ENCODE assay signal across 8 mouse cellular contexts in genomic region chr7:27285698-27286066, GRCm38 (mm10). TPM values are rescaled to one million over a fixed set of nuclear protein-coding genes. Genes with fewer than 3 reads are reported as not detected.
A peak's percentile ranks its signal among the peaks of the same experiment; 100 is the strongest.
DNase-seq lines count a peak whose midpoint lies in the region; ATAC-seq and TF ChIP-seq lines count a peak whose summit lies in the region.

No protein-coding gene starts in this region.

- peak overlapping the region; percentile 33 for H3K4me2 ChIP-seq in embryonic facial prominence, embryonic 15.5 days (replicated peaks)
- peak overlapping the region; percentile 44 for H3K4me2 ChIP-seq in heart, embryonic 13.5 days
- H3K4me2 ChIP-seq in kidney, embryonic 15.5 days = peak overlapping the region; percentile 52
- no peak overlapping the region for H3K4me2 ChIP-seq in liver, postnatal 0 days (ENCODE audit: low read depth, low read length)
- peak overlapping the region; percentile 9; the same call in 1 of the 2 replicates for H3K4me2 ChIP-seq in neural tube, embryonic 13.5 days

- no peak overlapping the region for H3K4me3 ChIP-seq in G1E (ENCODE audit: low read depth, low read length)
- peak overlapping the region; percentile 17; the same call in 1 of the 2 replicates for H3K4me3 ChIP-seq in embryonic facial prominence, embryonic 15.5 days (replicated peaks)
- no peak overlapping the region for H3K4me3 ChIP-seq in heart, embryonic 13.5 days
- H3K4me3 ChIP-seq in kidney, embryonic 15.5 days (replicated peaks) = peak overlapping the region; percentile 20; the same call in 1 of the 2 replicates
- H3K4me3 ChIP-seq in liver, postnatal 0 days (ENCODE audit: low read depth, low read length) = no peak overlapping the region
- H3K4me3 ChIP-seq in neural tube, embryonic 13.5 days = no peak overlapping the region

- H3K9me3 ChIP-seq in G1E (replicated peaks) = no peaks in the 10 kb centered on the region
- H3K9me3 ChIP-seq in embryonic facial prominence, embryonic 15.5 days (replicated peaks) = no peaks in the 10 kb centered on the region
- H3K9me3 ChIP-seq in heart, embryonic 13.5 days = no peaks in the 10 kb centered on the region
- H3K9me3 ChIP-seq in kidney, embryonic 15.5 days (replicated peaks) = no peaks in the 10 kb centered on the region
- no peaks in the 10 kb centered on the region; the same call in 1 of the 2 replicates for H3K9me3 ChIP-seq in liver, postnatal 0 days (ENCODE audit: low read length)
- no peaks in the 10 kb centered on the region for H3K9me3 ChIP-seq in neural tube, embryonic 13.5 days

- no peak overlapping the region for H3K27ac ChIP-seq in embryonic facial prominence, embryonic 15.5 days (replicated peaks)
- no peak overlapping the region for H3K27ac ChIP-seq in heart, embryonic 13.5 days (replicated peaks)
- no peak overlapping the region for H3K27ac ChIP-seq in kidney, embryonic 15.5 days
- H3K27ac ChIP-seq in liver, postnatal 0 days (ENCODE audit: low read depth) = no peak overlapping the region
- no peak overlapping the region for H3K27ac ChIP-seq in neural tube, embryonic 13.5 days (replicated peaks)

- peak; percentile 45 for ATAC-seq in G1E (ENCODE audit: extremely low read depth, insufficient number of reproducible peaks, low FRiP score, poor library complexity, severe bottlenecking)
- peak; percentile 64 for ATAC-seq in embryonic facial prominence, embryonic 15.5 days (ENCODE audit: insufficient number of reproducible peaks, low FRiP score, low TSS enrichment, low read depth)
- ATAC-seq in heart, embryonic 13.5 days (ENCODE audit: extremely low read depth, insufficient number of reproducible peaks, low FRiP score, low TSS enrichment) = no peak
- peak; percentile 73; the same call in 1 of the 2 replicates for ATAC-seq in kidney, embryonic 15.5 days (replicated peaks; ENCODE audit: low FRiP score)
- ATAC-seq in liver, postnatal 0 days = peak; percentile 74; the same call in 1 of the 2 replicates
- peak; percentile 78 for ATAC-seq in neural tube, embryonic 13.5 days (ENCODE audit: low read depth)

- whole genome bisulfite sequencing in embryonic facial prominence, embryonic 15.5 days = 5% methylated on average over 8 of the region's 8 CpGs
- WGBS in heart, embryonic 13.5 days = 5% methylated on average over 8 of the region's 8 CpGs
- 6% methylated on average over 8 of the region's 8 CpGs for WGBS in kidney, embryonic 15.5 days
- WGBS in liver, postnatal 0 days (ENCODE audit: insufficient replicate concordance) = 5% methylated on average over 8 of the region's 8 CpGs
- WGBS in neural tube, embryonic 13.5 days = 3% methylated on average over 8 of the region's 8 CpGs

- peak; percentile 34 for DNase-seq in G1E (ENCODE audit: low spot score)
- peak; percentile 76 for DNase-seq in adrenal gland, postnatal 10 days
- peak; percentile 73 for DNase-seq in liver, postnatal 0 days
- DNase-seq in urinary bladder, postnatal 10 days (ENCODE audit: low spot score) = no peak

- TF ChIP-seq CTCF in G1E (IDR thresholded peaks at IDR 0.05; ENCODE audit: low read depth, low read length) = peak; percentile 31
- TF ChIP-seq CTCF in liver, postnatal 0 days (IDR thresholded peaks at IDR 0.05; ENCODE audit: low read depth) = peak; percentile 83

- H3K36me3 ChIP-seq in G1E (replicated peaks) = no peaks in the 10 kb centered on the region
- H3K36me3 ChIP-seq in embryonic facial prominence, embryonic 15.5 days = peaks cover 22% of the 10 kb centered on the region
- peaks cover 17% of the 10 kb centered on the region for H3K36me3 ChIP-seq in heart, embryonic 13.5 days
- H3K36me3 ChIP-seq in kidney, embryonic 15.5 days = peaks cover 11% of the 10 kb centered on the region
- no peaks in the 10 kb centered on the region for H3K36me3 ChIP-seq in liver, postnatal 0 days (replicated peaks; ENCODE audit: insufficient read depth, low read length)
- H3K36me3 ChIP-seq in neural tube, embryonic 13.5 days = peaks cover 23% of the 10 kb centered on the region

- H3K27me3 ChIP-seq in G1E (ENCODE audit: insufficient read depth, low read length) = peaks cover 30% of the 10 kb centered on the region
- H3K27me3 ChIP-seq in embryonic facial prominence, embryonic 15.5 days = 0 out of 2 replicates have a peak, but pooled peaks cover 4% of the 10 kb centered on the region
- peaks cover 26% of the 10 kb centered on the region for H3K27me3 ChIP-seq in heart, embryonic 13.5 days (replicated peaks)
- H3K27me3 ChIP-seq in kidney, embryonic 15.5 days = no peaks in the 10 kb centered on the region
- H3K27me3 ChIP-seq in liver, postnatal 0 days (ENCODE audit: insufficient read depth, low read length) = no peaks in the 10 kb centered on the region
- peaks cover 12% of the 10 kb centered on the region for H3K27me3 ChIP-seq in neural tube, embryonic 13.5 days

- no peak for TF ChIP-seq EP300 in liver, postnatal 0 days (IDR thresholded peaks at IDR 0.05; ENCODE audit: low read depth)

- H3K4me1 ChIP-seq in G1E (ENCODE audit: insufficient read depth, low read depth, low read length) = peaks cover 6% of the 10 kb centered on the region
- peaks cover 11% of the 10 kb centered on the region for H3K4me1 ChIP-seq in embryonic facial prominence, embryonic 15.5 days
- H3K4me1 ChIP-seq in heart, embryonic 13.5 days = peaks cover 11% of the 10 kb centered on the region; the same call in 1 of the 2 replicates
- H3K4me1 ChIP-seq in kidney, embryonic 15.5 days = peaks cover 27% of the 10 kb centered on the region
- peaks cover 4% of the 10 kb centered on the region; the same call in 1 of the 2 replicates for H3K4me1 ChIP-seq in liver, postnatal 0 days (ENCODE audit: insufficient read depth)
- no peaks in the 10 kb centered on the region; the same call in 1 of the 2 replicates for H3K4me1 ChIP-seq in neural tube, embryonic 13.5 days (replicated peaks)

- H3K9ac ChIP-seq in embryonic facial prominence, embryonic 15.5 days = no peak overlapping the region
- no peak overlapping the region for H3K9ac ChIP-seq in heart, embryonic 13.5 days
- no peak overlapping the region for H3K9ac ChIP-seq in kidney, embryonic 15.5 days
- no peak overlapping the region for H3K9ac ChIP-seq in liver, postnatal 0 days (replicated peaks)
- H3K9ac ChIP-seq in neural tube, embryonic 13.5 days = no peak overlapping the region

RNA-seq across cellular contexts. Expression of gene Numbl, which starts 27.4 kb away (rescaled TPM):
- total RNA-seq in G1E (2014; fragmentation: Nextera tagmentation) (2.9 and 4.5 TPM in 2 replicates), G1E (2017) (1.3 and 1.6 TPM in 2 replicates)
- polyA plus RNA-seq in G1E (2012) = 5.7 TPM in 2 replicates
- 10 to 100 TPM; 11.3 to 13.6 TPM for total RNA-seq in adrenal gland, postnatal 10 days (2021)
- 48.7 and 49.3 TPM in 2 replicates for polyA plus RNA-seq in embryonic facial prominence, embryonic 15.5 days (2015; fragmentation: Nextera tagmentation; extraction: Ambion mirVana)
- polyA plus RNA-seq in heart, embryonic 13.5 days (2015; fragmentation: Nextera tagmentation; extraction: Ambion mirVana) = 8.3 and 8.8 TPM in 2 replicates
- polyA plus RNA-seq in kidney, embryonic 15.5 days (2015; fragmentation: Nextera tagmentation; extraction: Ambion mirVana) = 15.3 and 18.5 TPM in 2 replicates
- polyA plus RNA-seq in liver, postnatal 0 days (2015; fragmentation: Nextera tagmentation; extraction: Ambion mirVana) = 1.1 and 1.2 TPM in 2 replicates
- 52.8 and 55.3 TPM in 2 replicates for polyA plus RNA-seq in neural tube, embryonic 13.5 days (2015; fragmentation: Nextera tagmentation; extraction: Ambion mirVana)

RNA-seq across cellular contexts. Expression of gene Ltbp4, which starts 51.8 kb away (rescaled TPM):
- 0.39 and 9.1 TPM in 2 replicates for total RNA-seq in G1E (2014; fragmentation: Nextera tagmentation)
- 0.06 and 0.16 TPM in 2 replicates for total RNA-seq in G1E (2017)
- 1.0 and 1.5 TPM in 2 replicates for polyA plus RNA-seq in G1E (2012)
- total RNA-seq in adrenal gland, postnatal 10 days (2021) = 100 to 1,000 TPM; 107 to 111 TPM
- 85.5 and 92.3 TPM in 2 replicates for polyA plus RNA-seq in embryonic facial prominence, embryonic 15.5 days (2015; fragmentation: Nextera tagmentation; extraction: Ambion mirVana)
- 51.3 and 53.3 TPM in 2 replicates for polyA plus RNA-seq in heart, embryonic 13.5 days (2015; fragmentation: Nextera tagmentation; extraction: Ambion mirVana)
- 31.0 and 41.7 TPM in 2 replicates for polyA plus RNA-seq in kidney, embryonic 15.5 days (2015; fragmentation: Nextera tagmentation; extraction: Ambion mirVana)
- 7.2 and 9.2 TPM in 2 replicates for polyA plus RNA-seq in liver, postnatal 0 days (2015; fragmentation: Nextera tagmentation; extraction: Ambion mirVana)
- 6.9 and 8.0 TPM in 2 replicates for polyA plus RNA-seq in neural tube, embryonic 13.5 days (2015; fragmentation: Nextera tagmentation; extraction: Ambion mirVana)

RNA-seq across cellular contexts. Expression of gene Coq8b, which starts 52.9 kb away (rescaled TPM):
- total RNA-seq in G1E (2014; fragmentation: Nextera tagmentation) (19.3 and 30.4 TPM in 2 replicates), G1E (2017) (25.3 and 25.5 TPM in 2 replicates)
- 62.2 and 65.3 TPM in 2 replicates for polyA plus RNA-seq in G1E (2012)
- total RNA-seq in adrenal gland, postnatal 10 days (2021) = 10 to 100 TPM; 33.1 to 36.8 TPM
- 23.0 and 27.1 TPM in 2 replicates for polyA plus RNA-seq in embryonic facial prominence, embryonic 15.5 days (2015; fragmentation: Nextera tagmentation; extraction: Ambion mirVana)
- 10.2 and 12.0 TPM in 2 replicates for polyA plus RNA-seq in heart, embryonic 13.5 days (2015; fragmentation: Nextera tagmentation; extraction: Ambion mirVana)
- polyA plus RNA-seq in kidney, embryonic 15.5 days (2015; fragmentation: Nextera tagmentation; extraction: Ambion mirVana) = 20.9 and 23.1 TPM in 2 replicates
- 20.1 and 23.5 TPM in 2 replicates for polyA plus RNA-seq in liver, postnatal 0 days (2015; fragmentation: Nextera tagmentation; extraction: Ambion mirVana)
- polyA plus RNA-seq in neural tube, embryonic 13.5 days (2015; fragmentation: Nextera tagmentation; extraction: Ambion mirVana) = 22.2 and 22.6 TPM in 2 replicates

RNA-seq across cellular contexts. Expression of gene Itpkc, which starts 57.2 kb away (rescaled TPM):
- total RNA-seq in G1E (2014; fragmentation: Nextera tagmentation) (5.3 and 6.6 TPM in 2 replicates), G1E (2017) (4.6 TPM in 2 replicates)
- 3.5 and 3.9 TPM in 2 replicates for polyA plus RNA-seq in G1E (2012)
- total RNA-seq in adrenal gland, postnatal 10 days (2021) = 10 to 100 TPM in 1 of 2 experiments, 1 to 10 TPM in 1; 9.6 to 10.5 TPM
- 11.6 and 13.5 TPM in 2 replicates for polyA plus RNA-seq in embryonic facial prominence, embryonic 15.5 days (2015; fragmentation: Nextera tagmentation; extraction: Ambion mirVana)
- 2.3 and 3.3 TPM in 2 replicates for polyA plus RNA-seq in heart, embryonic 13.5 days (2015; fragmentation: Nextera tagmentation; extraction: Ambion mirVana)
- 4.4 and 5.2 TPM in 2 replicates for polyA plus RNA-seq in kidney, embryonic 15.5 days (2015; fragmentation: Nextera tagmentation; extraction: Ambion mirVana)
- 1.2 and 1.5 TPM in 2 replicates for polyA plus RNA-seq in liver, postnatal 0 days (2015; fragmentation: Nextera tagmentation; extraction: Ambion mirVana)
- 5.1 and 7.5 TPM in 2 replicates for polyA plus RNA-seq in neural tube, embryonic 13.5 days (2015; fragmentation: Nextera tagmentation; extraction: Ambion mirVana)

Comparison
In these comparisons a context has a peak if more than half of its experiments do, and no peak if none do; other contexts are left out.
1. H3K4me3 ChIP-seq: peak in embryonic facial prominence, embryonic 15.5 days (single experiment) and kidney, embryonic 15.5 days (single experiment); none in G1E (single experiment), heart, embryonic 13.5 days (single experiment), liver, postnatal 0 days (single experiment) and neural tube, embryonic 13.5 days (single experiment).